Mouse (Mus musculus) adrenal gland, postnatal 14 days (tissue): ENCODE results near the gene Arid1b. TPM values are rescaled to one million over a fixed set of nuclear protein-coding genes. Genes with fewer than 3 reads are reported as not detected.

Source experiments
- DNase-seq: peaks from one replicate; pipeline ENCODE4 v3.0.0; 2021; ENCODE audit warnings: mixed read lengths
- total RNA-seq: library from RNA; stranded (reverse); gene quantifications from 2 replicates; pipeline ENCODE4 v1.2.3, GENCODE M21; 2021

Arid1b gene
- total RNA-seq, 1 experiment from 2014 or later: 70.0 TPM

DNA sequence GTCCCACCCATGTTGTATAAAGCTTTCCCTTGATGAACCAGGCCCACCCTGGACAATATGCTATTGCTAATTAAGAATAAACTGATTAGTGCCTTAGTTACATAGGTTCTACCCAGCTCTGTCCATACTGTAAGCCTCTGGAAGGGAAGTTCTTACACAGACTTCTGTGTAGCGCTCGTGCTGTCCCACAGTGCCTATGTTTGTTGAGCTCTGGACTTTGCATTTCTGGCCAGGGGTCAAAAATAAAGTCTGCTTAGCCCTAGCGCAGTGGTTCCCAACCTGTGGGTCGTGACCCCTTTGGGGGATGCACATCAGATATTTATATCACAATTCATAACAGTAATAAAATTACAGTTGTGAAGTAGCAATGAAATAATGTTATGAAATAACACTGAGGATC, 221.2 kb downstream of the Arid1b start:
- no peak for DNase-seq

- DNase-seq: peak; percentile 59
Observed at GRCm38 (mm10) chr17:5216965-5217546, 222.9 kb downstream of the Arid1b start.

DNA sequence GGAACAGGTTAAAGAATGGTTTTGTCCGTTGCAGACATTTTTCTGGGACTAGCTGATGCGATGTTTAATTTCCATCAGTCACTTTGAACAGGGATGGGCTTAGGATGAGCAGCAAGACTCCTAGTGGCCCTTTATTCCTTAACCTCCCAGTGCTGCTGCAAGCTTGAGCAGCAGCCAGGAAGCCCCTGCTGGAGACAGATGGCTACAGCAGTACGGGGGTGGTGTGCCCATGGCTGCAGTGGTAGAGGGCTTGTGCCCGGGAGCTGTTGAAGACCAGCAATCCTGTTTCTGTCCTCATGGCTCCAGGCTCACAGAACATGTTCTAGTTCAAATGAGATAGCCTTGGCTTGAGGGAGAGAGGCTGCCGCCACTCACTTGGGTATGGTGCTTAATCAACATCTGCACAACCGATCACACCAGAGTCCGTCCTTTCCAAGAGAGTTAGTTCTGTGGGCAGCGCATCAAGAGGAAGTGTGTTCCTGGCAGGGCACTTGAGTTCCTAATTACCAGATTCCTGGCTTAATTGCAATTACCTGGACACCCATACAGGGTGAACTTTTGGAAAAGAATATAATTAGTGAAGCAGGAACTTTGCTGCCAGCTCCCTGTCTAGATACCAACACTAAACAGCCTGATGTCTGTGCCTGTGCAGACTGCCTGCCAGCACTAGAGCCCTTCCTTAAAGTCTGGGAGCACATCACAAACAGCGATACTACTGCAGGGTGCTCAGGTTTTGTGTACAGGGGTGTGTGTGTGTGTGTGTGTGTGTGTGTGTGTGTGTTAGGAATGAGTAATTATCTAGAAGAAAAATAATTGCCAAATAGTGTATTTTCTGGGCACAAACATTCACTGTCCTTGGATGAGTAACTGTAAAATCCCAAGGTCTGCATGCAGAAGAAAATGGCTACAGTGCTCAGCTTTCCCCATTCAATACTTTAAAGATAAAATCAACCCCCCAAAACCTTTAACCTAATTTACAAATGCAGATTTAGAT, 224.0 kb downstream of the Arid1b start:
- DNase-seq: peak; percentile 43

DNA sequence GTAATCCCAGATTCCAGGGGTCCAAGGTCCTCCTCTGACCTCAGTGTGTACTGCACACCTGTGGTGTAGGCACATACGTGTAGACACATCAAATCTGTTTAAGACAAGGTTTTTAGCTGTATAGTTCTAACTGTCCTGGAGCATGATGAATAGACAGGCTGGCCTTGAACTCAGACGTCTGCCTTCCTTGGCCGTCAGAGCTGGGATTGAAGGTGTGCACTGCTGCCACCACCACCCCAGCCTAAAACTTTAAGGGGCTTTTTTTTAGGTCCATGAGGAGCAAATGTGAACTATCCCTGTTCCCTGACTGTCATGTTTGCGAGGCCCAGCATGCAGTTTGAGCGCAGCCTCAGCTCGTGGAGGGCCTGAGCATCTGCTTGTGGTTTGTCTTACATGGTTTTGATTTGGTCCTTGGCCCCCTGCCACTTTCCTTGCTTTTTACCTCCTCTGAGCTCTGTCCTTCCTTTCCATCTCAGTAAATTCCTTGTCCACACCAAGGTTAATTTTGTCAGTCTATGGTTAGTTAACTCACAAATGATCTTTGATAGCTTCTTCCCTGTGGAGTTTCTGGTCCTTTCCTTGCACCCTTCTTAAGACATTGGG, 224.9 kb downstream of the Arid1b start:
- peak; percentile 53 for DNase-seq

DNA sequence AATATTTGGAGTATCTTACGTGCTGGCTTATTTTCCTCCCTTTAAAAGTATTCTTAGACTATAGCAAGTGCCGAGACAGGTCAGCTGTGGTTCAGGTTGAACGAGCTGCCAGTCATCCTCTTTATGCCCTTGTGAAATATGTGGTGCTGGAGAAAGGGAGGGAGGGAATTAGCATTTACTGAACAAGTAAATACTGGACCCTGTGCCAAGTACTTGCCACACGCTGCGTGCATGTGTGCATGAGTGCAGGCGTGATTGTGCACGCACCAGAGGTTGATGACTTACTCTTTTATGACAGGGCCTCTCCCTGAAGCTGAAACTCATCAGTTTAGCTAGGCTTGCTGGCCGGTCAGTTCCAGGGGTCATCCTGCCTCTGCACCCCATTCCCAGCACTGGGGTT, 226.9 kb downstream of the Arid1b start:
- DNase-seq: no peak

DNA sequence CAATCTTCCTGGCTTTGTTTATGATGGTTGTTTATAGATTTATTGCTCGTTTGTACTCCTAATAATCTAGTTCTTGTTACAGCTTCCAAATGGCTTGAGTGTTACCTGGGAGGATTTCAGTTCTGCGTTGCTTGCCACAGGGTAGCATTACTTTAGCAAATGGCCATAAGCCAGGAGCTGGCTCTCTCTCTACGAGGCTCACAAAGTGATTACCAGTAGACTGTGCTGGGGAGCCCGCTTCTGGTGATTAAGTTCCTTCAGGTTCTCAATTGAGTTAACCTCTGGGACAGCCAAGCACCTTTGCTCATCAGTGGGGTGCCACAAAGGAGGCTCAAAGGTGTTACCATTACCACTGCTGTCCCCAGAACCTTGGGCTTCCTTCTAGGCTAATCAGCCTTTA, 227.4 kb downstream of the Arid1b start:
- DNase-seq: no peak

- DNase-seq: no peak
Observed at GRCm38 (mm10) chr17:5222827-5223226, 228.7 kb downstream of the Arid1b start.

DNA sequence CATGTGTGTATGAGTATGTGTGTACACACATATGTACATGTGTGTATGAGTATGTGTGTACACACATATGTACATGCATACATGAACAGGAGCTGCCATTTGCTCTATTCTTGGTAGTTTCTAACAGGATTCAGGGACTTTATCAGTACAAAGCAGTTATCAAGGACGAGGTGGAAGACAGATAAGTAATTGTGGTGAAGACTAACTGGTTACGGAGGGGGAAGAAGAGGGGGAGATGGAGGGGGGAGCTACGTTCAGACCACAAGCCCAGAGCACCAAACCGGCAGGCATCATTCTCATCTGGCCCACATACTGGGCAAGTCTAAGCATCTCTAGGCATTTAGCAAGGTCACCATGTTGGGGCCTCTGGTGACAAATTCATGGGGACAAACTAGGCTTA, 230.8 kb downstream of the Arid1b start:
- DNase-seq: no peak

DNA sequence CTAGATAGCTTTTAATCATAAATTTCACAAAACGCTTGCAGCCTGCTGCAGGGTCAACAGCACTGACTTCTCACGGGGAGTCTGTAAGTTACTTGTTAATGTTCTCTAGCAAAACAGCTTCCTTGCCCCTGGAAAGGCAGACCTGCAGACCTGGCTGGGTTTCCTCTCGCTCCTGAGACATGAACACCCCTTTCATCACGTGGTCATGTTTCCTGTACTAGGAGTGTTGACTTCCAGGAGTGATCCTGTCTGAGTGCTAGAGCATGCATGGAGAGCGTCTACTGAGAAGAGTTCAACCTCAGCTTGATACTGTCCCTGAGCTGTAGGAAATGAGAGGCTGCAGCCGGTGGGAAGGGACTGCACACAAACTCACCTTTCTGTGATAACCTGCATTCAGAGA, 233.0 kb downstream of the Arid1b start:
- DNase-seq: no peak

DNA sequence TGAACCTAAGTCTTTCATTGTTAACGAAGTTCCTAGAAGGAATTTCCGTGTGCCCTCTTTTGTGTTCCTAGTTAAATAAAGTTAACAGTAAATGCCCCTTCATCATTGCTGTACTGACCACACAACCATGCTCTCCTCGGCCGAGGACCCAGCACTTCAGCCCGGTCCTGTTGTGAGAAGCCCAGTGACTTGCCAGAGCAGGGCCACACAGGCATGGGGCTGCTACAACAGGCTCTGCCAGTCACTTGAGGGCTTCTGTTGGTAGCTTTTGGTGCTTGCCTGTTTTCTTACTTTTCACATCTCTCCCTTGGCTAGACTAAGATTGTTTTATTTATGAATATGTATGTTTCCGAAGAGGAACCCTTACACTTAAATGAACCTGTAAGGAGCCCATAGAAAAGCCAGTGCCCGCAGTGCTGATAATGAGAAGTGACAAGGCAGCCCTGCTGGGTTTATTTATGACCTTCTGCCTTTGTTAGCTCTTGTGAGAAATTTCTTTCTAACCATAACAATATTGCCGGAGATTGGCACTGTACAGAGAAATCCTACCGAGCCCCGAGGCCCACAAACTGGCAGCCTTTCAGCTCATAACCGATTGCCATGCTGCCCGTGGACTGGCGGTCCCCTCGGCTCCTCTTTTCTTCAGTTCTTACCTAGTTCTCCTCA, 234.0 kb downstream of the Arid1b start:
- no peak for DNase-seq

GRCm38 (mm10) chr17:5228616-5229250, 234.6 kb downstream of the Arid1b start:
- DNase-seq: no peak

GRCm38 (mm10) chr17:5230063-5230462, 235.9 kb downstream of the Arid1b start:
- no peak for DNase-seq

DNA sequence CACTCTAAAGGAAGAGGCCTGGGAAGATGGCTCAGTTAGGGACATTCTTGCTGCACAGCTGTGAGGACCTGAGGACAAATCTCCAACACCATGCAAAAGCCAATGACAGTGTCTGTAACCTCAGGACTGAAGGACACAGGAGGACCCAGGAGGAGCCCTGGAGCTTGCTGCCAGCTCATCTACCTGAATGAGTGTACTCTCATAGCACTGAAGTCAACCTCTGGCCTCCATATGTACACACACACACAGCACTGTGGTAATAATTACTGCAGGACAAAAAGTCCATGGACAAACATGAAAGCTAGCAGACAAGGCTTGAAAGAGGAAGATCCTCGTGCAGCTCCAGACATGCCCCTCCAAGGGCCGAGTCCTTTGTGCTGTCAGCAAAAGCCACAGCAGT, 238.0 kb downstream of the Arid1b start:
- DNase-seq: no peak

DNA sequence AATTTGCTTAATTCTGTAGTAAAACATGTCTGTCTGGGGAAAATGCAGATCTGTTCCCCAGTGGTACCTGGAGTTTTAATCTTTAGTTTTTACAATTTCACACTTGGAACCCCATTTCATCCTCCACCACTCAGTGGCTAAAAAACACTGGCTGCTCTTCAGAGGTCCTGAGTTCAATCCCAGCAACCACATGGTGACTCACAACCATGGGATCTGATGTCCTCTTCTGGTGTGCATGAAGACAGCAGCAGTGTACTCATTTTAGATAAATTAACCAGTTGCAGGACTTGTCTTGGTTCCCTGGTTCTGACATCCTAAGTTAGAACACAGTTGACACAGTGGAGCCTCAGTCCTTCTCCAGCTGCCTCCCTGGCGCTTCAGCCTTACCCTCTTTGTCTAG, 239.9 kb downstream of the Arid1b start:
- DNase-seq: no peak

- peak; percentile 37 for DNase-seq
Observed at GRCm38 (mm10) chr17:5235057-5235456, 240.9 kb downstream of the Arid1b start.

GRCm38 (mm10) chr17:5237765-5238164, 243.6 kb downstream of the Arid1b start:
- DNase-seq: no peak

- DNase-seq: peak; percentile 29
Observed at GRCm38 (mm10) chr17:5238387-5239245, 244.5 kb downstream of the Arid1b start.

DNA sequence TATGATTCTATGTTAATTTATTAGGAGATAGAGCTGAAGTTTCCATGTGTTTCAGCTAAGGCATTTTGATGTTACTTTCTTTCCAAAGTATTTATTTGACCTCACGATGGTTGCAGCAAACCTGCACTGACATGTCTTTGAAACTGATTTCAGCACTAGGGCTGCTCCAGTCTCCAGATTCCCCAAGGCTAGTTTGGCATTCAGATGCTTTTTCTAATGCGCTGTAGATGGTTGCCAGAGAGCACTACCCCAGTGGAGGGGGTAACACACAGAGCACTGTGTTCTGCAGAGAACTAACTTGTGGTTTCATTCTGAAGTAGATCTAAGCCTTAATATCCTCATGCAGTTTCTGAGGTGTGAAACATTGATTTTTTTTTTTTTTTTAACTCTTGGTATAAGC, 250.4 kb downstream of the Arid1b start:
- no peak for DNase-seq

DNA sequence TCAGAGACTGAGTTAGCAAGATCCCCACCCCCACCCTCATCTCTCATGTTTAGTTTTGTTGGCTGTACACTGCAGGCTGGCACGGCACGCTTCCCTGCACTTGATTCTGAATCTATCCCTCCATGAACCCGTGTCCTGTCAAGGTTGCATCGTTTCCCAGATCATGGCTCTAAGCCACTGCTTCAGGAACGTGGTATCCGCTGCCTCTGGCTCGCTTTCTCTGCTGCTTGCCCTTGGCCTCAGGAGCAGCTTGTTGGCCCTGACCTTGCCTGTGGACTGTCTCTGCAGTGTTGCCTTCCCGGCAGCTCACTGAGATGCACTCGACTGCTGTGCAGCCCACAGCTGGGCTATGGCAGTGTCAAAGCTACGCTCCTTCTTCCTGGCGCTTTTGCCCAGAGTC, 252.6 kb downstream of the Arid1b start:
- DNase-seq: peak; percentile 82

DNA sequence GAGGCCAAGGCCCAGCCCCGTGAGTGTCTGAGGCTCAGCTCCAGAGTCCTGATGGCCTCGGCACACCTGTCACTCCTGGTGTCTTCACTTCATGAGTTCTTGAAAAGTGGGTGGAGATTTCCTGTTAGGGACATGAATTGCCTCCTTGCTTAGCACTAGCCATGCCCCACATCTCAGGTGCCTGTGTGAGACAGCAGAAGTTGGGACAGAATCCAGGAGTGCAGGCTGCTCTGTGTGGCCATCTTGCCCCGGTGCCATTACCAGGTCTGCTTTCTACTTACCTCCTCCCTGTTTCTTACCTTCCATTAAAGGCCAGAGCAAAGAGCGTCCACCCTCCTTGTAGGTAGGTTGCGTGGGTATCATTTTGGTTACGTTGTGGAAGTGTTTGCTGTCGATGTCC, 253.1 kb downstream of the Arid1b start:
- DNase-seq: no peak

GRCm38 (mm10) chr17:5247737-5248136, 253.6 kb downstream of the Arid1b start:
- no peak for DNase-seq
